Mouse (Mus musculus): ENCODE measurements at regions not wholly inside any gene's neighbourhood (a gene's known extent, or its start where the extent isn't known, plus 50 kb on each side); places are given as distances from the start of the nearest gene placed in this dataset.

GRCm38 (mm10) chr2:143269026-143269425, 190.8 kb downstream of the Otor start:
- WGBS: 45% methylated on average over 7 of the region's 7 CpGs
- TF ChIP-seq CTCF (IDR thresholded peaks at IDR 0.05; ENCODE audit: low read depth): no peak
- H3K9ac ChIP-seq: no peak overlapping the region
- H3K36me3 ChIP-seq (ENCODE audit: insufficient read depth): no peaks in the 10 kb centered on the region
- DNase-seq (no peak), ATAC-seq (no peak)
- H3K4me2 ChIP-seq (ENCODE audit: low read depth): no peak overlapping the region
- no peaks in the 10 kb centered on the region for H3K27me3 ChIP-seq (ENCODE audit: insufficient read depth, low read length)
- H3K4me1 ChIP-seq (ENCODE audit: insufficient read depth): no peaks in the 10 kb centered on the region
- no peaks in the 10 kb centered on the region for H3K9me3 ChIP-seq (ENCODE audit: low read length)
- no peak overlapping the region for H3K4me3 ChIP-seq (ENCODE audit: low read depth, low read length)
- no peak overlapping the region for H3K27ac ChIP-seq (ENCODE audit: low read depth, low read length)

DNA sequence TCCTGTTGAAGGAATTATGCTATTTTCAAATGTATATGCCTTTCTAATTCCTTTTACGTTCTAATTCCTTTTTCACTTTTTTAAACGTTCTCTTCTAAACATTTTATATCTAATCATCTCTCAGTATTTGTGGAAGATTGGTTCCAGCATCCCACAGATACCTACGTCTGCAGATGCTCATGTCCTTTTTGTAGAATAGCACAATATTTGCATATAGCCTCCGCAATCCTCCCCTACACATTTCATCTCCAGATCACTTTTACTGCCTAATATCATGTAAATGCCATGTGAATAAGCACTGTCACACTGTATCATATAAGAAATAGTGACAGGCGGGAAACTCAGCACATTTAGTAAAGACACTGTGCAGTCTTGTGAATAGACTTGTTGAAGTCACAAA, 192.6 kb downstream of the Otor start:
- no peak for ATAC-seq
- 72% methylated on average over 5 of the region's 5 CpGs for WGBS

DNA sequence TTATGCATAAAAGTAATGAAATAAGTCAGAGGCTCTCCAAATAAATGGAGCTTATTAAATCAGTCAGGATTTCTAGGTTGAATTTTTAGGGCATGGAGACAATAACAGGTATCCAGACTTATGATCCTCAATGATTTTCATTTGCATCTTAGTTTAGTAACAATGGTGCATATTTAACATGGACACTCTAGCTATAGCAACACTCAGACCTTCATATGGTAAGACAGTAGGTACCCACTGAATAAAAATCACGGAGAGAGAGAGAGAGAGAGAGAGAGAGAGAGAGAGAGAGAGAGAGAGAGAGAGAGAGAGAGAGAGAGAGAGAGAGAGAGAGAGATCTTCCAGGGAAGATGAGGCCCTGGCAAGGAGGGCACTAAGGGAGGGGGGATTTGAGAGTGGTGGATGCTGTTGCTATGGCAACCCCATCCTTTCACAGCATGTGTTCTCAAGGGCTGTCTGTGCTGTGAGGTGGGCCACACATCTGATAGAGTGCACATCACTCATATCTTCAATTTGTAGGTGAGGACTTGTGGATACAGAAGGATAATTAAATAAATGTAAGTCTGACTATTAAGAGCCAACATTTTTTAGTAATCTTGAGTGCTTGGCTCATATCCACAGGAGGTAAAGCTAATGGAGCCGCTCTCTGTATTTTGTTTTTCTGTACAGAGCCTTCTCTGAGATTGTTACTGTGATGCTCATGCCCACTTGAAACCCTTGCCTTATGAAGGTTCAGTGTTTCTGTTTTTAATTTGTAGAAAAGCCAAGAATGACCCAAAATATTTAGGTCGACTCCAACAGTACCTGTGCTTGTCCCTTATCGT, 227.7 kb downstream of the Otor start:
- Histone ChIP-seq H3K27me3 (ENCODE audit: insufficient read depth, low read length) (no peaks in the 10 kb centered on the region), H3K4me2 (ENCODE audit: low read depth) (no peak overlapping the region), H3K9ac (no peak overlapping the region), H3K36me3 (ENCODE audit: insufficient read depth) (no peaks in the 10 kb centered on the region), H3K9me3 (ENCODE audit: low read length) (no peaks in the 10 kb centered on the region), H3K27ac (ENCODE audit: low read depth, low read length) (0 out of 2 replicates have a peak overlapping the region, but pooled peaks have one; percentile 21), H3K4me3 (ENCODE audit: low read depth, low read length) (no peak overlapping the region), H3K4me1 (ENCODE audit: insufficient read depth) (peaks cover 6% of the 10 kb centered on the region; the same call in 1 of the 2 replicates)
- no peak for TF ChIP-seq CTCF (IDR thresholded peaks at IDR 0.05; ENCODE audit: low read depth)
- DNase-seq (peak; percentile 83), ATAC-seq (peak; percentile 95)
- 54% methylated on average over 4 of the region's 4 CpGs for WGBS

More for the DNA sequence above, 192.6 kb downstream of the Otor start:
- no peak for TF ChIP-seq CTCF (IDR thresholded peaks at IDR 0.05; ENCODE audit: low read depth)
- no peak for DNase-seq
- H3K4me1 ChIP-seq (ENCODE audit: insufficient read depth): no peaks in the 10 kb centered on the region
- no peak overlapping the region for H3K9ac ChIP-seq
- H3K27ac ChIP-seq (ENCODE audit: low read depth, low read length): no peak overlapping the region
- H3K4me2 ChIP-seq (ENCODE audit: low read depth): no peak overlapping the region
- H3K4me3 ChIP-seq (ENCODE audit: low read depth, low read length): no peak overlapping the region
- H3K27me3 ChIP-seq (ENCODE audit: insufficient read depth, low read length): no peaks in the 10 kb centered on the region
- H3K36me3 ChIP-seq (ENCODE audit: insufficient read depth): no peaks in the 10 kb centered on the region
- no peaks in the 10 kb centered on the region for H3K9me3 ChIP-seq (ENCODE audit: low read length)

- TF ChIP-seq CTCF (IDR thresholded peaks at IDR 0.05; ENCODE audit: low read depth): no peak
- DNase-seq: no peak
- Histone ChIP-seq H3K9me3 (ENCODE audit: low read length) (no peaks in the 10 kb centered on the region), H3K36me3 (ENCODE audit: insufficient read depth) (no peaks in the 10 kb centered on the region), H3K4me2 (ENCODE audit: low read depth) (no peak overlapping the region), H3K9ac (no peak overlapping the region), H3K27me3 (ENCODE audit: insufficient read depth, low read length) (no peaks in the 10 kb centered on the region), H3K4me3 (ENCODE audit: low read depth, low read length) (no peak overlapping the region), H3K4me1 (ENCODE audit: insufficient read depth) (peaks cover 6% of the 10 kb centered on the region; the same call in 1 of the 2 replicates), H3K27ac (ENCODE audit: low read depth, low read length) (no peak overlapping the region)
- peak; percentile 17; the same call in 1 of the 2 replicates for ATAC-seq
- 70% methylated on average over 2 of the region's 2 CpGs for WGBS
These were observed 228.3 kb downstream of the Otor start for GRCm38 (mm10) chr2:143306571-143306925.

- no peak for ATAC-seq
- DNase-seq: no peak
- no peak for TF ChIP-seq CTCF (IDR thresholded peaks at IDR 0.05; ENCODE audit: low read depth)
- no peaks in the 10 kb centered on the region for H3K4me1 ChIP-seq (ENCODE audit: insufficient read depth)
- H3K4me3 ChIP-seq (ENCODE audit: low read depth, low read length): no peak overlapping the region
- no peaks in the 10 kb centered on the region for H3K9me3 ChIP-seq (ENCODE audit: low read length)
- no peak overlapping the region for H3K9ac ChIP-seq
- no peak overlapping the region for H3K27ac ChIP-seq (ENCODE audit: low read depth, low read length)
- H3K27me3 ChIP-seq (ENCODE audit: insufficient read depth, low read length): no peaks in the 10 kb centered on the region
- no peaks in the 10 kb centered on the region for H3K36me3 ChIP-seq (ENCODE audit: insufficient read depth)
- H3K4me2 ChIP-seq (ENCODE audit: low read depth): no peak overlapping the region
These were observed 220.5 kb upstream of the Pcsk2 start for GRCm38 (mm10) chr2:143325486-143325885.

GRCm38 (mm10) chr2:143332071-143332470, 213.9 kb upstream of the Pcsk2 start:
- ATAC-seq: peak; percentile 47; the same call in 1 of the 2 replicates
- DNase-seq: peak; percentile 10
- Histone ChIP-seq H3K27me3 (ENCODE audit: insufficient read depth, low read length) (no peaks in the 10 kb centered on the region), H3K9ac (no peak overlapping the region), H3K27ac (ENCODE audit: low read depth, low read length) (no peak overlapping the region), H3K4me3 (ENCODE audit: low read depth, low read length) (no peak overlapping the region), H3K4me2 (ENCODE audit: low read depth) (no peak overlapping the region), H3K4me1 (ENCODE audit: insufficient read depth) (no peaks in the 10 kb centered on the region), H3K9me3 (ENCODE audit: low read length) (no peaks in the 10 kb centered on the region), H3K36me3 (ENCODE audit: insufficient read depth) (no peaks in the 10 kb centered on the region)
- TF ChIP-seq CTCF (IDR thresholded peaks at IDR 0.05; ENCODE audit: low read depth): no peak

GRCm38 (mm10) chr2:143340364-143340763, 205.6 kb upstream of the Pcsk2 start:
- no peak for ATAC-seq
- 59% methylated on average over 5 of the region's 5 CpGs for WGBS
- no peaks in the 10 kb centered on the region for H3K27me3 ChIP-seq (ENCODE audit: insufficient read depth, low read length)

More at GRCm38 (mm10) chr2:143340364-143340763, 205.6 kb upstream of the Pcsk2 start:
- no peak overlapping the region for H3K4me2 ChIP-seq (ENCODE audit: low read depth)
- H3K9me3 ChIP-seq (ENCODE audit: low read length): no peaks in the 10 kb centered on the region
- no peak overlapping the region for H3K9ac ChIP-seq
- no peak for DNase-seq
- no peak for TF ChIP-seq CTCF (IDR thresholded peaks at IDR 0.05; ENCODE audit: low read depth)
- H3K27ac ChIP-seq (ENCODE audit: low read depth, low read length): no peak overlapping the region
- H3K4me3 ChIP-seq (ENCODE audit: low read depth, low read length): no peak overlapping the region
- no peaks in the 10 kb centered on the region for H3K4me1 ChIP-seq (ENCODE audit: insufficient read depth)
- no peaks in the 10 kb centered on the region for H3K36me3 ChIP-seq (ENCODE audit: insufficient read depth)
